Mouse (Mus musculus): ENCODE results near the gene Wapl.

DNA sequence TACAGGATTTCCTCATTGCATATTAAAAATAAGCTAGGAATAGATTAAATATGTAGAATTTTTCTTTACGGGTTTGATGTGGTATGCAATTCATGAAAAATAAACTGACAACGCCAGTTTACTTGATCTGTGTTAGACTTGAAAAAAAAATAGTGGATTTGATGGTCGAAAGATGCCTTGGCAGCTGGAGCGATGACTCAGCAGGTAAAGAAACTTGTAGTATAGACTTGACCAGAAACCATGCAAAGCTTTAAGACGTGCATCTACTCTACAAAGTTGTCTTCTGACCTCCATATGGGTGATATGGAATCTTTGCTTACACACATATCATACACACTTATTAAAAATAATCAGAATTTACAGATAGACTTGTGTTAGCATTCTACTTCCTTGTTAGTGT lies 61.7 kb downstream of the Wapl start:
- no peak for TF ChIP-seq POLR2A (IDR thresholded peaks at IDR 0.05; ENCODE audit: insufficient read depth, low read depth, low read length)
- TF ChIP-seq CTCF (IDR thresholded peaks at IDR 0.05), result no peak

Measured in heart, adult 2 months (tissue).